Mouse (Mus musculus) adrenal gland, postnatal 25 days (tissue): ENCODE measurements around the gene Arl4c. TPM values are rescaled to one million over a fixed set of nuclear protein-coding genes. Genes with fewer than 3 reads are reported as not detected.

Experiments
- DNase-seq: peaks from one replicate; pipeline ENCODE4 v3.0.0; 2021; ENCODE audit warnings: mixed read lengths
- total RNA-seq: library from RNA; stranded (reverse); gene quantifications from 2 replicates; pipeline ENCODE4 v1.2.3, GENCODE M21; 2021

Arl4c gene
- total RNA-seq, 1 experiment from 2014 or later, result 11.0 TPM

DNA sequence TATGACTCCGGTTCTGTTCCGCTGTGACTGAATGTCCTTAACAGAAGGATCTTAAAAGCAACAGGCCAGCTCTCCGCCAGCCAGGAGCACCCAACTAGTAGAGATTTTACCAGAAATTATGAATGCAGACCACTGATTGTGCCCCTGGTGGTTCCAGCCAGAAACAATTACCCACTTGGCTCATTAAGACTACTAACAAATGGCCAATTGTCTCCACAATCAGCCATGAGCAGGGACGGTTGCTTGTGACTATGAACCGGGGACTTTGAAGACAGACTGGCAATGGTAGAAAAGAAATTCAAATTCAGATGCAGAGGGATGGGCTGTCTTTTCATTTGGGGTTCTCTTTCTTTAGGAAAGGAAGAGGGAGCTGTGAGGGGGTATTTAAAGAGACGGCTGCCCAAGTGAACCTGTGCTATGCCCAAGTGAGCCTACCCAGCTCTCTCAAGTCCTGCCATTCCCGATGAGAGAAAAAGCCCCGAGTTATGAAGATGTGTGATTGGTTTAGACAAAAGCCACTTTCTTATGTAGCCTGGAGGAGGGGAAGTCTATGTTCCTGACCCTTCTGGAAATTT is 78.4 kb downstream of the Arl4c start:
- no peak for DNase-seq

Other genes starting within 250 kb of the Arl4c start
- not detected in 2 replicates for gene Glrp1, start 192.2 kb downstream of the Arl4c start, total RNA-seq